Mouse (Mus musculus) MN1 (cell line): ENCODE results near the gene Gm1043.

Experiments used
- DNase-seq: peaks from one replicate; pipeline ENCODE4 v3.0.0-alpha.2; 2016; ENCODE audit warnings: low spot score

Gene Gm1043

DNA sequence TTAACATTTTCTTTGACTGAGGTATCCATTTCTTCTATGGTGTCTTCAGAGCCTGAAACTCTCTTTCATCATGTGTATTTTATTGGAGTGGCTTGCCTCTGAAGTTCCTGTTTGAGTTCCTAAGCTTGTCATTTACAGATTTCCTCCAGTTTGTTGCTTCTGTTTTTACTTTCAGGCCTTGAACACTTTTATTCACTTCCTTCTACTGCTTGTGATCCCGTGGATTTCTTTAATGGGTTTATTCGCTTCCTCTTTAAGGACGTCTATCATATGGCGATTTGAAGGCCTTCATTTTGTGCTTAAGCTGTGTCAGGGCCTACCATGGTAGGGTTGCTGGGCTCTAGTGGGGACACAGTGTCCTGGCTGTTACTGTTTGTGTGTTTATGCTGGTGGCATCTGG is 11.5 kb upstream of the Gm1043 start:
- no peak for DNase-seq

DNA sequence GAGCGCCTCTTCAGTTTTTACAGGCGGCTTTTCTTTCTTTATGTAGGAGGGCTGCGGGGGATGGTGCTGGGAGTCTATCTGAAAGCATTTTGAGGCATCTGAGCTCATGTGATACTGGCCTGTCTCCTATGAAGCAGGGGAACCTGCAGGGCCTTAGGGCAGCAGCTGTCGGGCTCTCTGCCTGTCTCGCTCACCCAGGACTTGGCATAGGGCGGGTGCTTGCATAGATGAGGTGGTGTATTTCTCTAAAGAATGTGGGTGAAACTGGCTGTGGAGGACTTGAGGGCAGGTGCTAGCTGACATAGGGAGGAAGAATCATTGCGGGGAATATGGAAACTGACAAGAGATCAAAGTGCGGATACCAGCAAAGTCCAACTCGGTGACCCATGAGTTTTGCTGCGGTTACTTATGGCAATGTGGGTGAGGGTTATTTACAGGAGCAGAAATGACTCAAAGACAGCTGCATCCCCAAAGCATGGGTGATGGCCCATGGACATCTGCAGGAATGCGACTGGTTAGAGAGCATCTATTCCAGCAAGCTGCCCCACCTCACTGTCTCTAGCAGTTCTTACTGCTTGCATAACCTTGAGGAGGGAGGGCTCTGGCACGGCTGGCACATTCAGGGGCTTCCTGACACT is 8.4 kb upstream of the Gm1043 start:
- no peak for DNase-seq

DNA sequence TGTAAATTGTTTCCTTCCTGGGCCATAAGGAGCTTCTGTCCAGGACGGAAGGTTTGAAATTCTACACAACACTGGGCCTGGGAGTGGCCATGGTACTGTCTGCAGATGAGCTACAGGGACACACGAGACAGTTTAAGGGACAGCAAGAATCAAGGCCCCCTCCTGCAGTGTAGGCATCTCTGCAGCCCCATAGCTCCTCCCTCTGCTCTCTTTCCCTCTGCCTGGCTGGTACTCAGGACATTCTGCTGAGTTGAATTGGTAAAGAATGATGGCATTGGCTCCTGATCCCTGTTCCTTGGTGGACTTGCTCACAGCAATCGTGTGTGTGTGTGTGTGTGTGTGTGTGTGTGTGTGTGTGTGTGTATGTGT is 7.9 kb upstream of the Gm1043 start:
- no peak for DNase-seq

DNA sequence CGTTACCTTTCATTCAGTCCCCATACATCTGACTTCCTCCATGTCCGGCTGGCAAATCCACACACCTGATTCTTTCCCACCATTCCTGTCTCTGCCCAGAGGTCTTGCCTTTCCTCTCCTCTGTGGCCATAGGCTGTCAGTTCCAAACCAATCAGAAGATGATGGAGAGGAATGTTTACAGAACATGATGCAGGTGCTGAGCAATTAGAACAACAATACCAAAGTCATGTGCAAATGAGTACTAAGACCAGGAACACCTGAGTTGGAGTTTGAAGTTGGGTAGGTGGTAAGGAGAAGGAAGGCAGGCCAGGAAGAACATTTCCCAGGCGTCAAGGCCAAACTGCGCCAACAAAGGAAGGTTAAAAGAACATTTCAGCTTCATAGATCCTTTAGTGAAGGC is 5.7 kb upstream of the Gm1043 start:
- DNase-seq: no peak

DNA sequence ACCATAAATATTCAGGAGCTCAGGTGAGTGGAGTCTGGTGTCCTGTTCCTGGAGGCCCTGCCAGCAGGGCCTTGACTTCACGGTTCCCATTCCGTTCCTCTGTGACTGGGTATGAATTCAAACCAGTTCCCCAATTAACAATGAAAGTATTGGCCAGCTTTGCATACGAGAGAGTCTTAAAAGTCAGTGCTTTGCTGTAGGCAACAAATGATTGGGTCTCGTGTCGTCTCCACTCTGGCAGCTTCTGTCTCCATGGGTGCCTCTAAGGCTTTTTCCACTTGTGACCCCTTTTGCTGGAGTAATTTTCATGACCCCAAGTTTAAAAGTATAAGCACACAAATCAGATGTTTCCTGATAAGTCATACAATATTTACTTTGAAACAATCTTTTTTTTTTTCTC is 4.6 kb upstream of the Gm1043 start:
- DNase-seq: no peak

DNA sequence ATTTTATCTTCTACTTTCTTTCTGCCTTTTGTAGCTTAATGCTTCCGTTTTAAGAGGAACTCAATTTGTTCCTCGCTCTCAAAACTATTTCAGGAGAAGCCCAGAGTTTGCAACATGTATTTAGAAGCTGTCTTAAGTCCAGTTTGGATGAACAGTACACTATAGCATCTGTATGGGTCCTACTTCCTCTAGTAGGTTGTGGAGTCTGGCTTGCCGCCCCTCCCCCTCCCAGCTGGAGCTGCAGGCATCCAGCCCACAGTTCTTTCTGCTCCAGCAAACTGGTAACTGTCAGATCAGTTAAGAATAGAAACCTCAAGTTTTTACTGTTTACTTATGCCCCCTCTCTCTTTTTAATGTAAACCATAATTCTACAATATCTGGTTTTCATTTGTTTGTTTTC is 2.8 kb upstream of the Gm1043 start:
- peak; percentile 45 for DNase-seq

DNA sequence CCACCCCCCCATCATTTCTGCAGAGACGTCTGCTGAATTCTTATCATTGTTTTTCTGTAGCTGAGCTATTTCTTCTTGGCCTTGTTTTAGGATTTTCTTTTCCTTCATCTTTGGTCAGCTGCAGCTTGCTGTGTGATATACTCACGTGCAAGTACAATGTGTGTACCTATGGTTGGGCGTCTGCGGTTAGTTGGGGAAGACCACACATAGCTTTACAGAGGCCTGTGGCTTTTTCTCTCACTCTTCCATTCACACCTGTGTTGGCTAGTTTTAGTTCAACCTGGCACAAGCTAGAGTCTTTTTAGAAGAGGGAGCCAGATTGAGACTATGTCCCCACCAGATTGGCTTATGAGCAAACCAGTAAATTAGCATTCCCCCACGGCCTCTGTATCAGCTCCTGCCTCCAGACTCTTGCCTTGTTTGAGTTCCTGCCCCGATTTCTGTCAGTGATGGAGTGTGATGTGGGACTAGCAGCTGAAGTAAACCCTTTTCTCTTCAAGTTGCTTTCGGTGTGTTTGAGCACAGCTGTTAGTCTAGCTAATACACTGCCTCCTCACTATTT is 1.9 kb upstream of the Gm1043 start:
- no peak for DNase-seq

DNA sequence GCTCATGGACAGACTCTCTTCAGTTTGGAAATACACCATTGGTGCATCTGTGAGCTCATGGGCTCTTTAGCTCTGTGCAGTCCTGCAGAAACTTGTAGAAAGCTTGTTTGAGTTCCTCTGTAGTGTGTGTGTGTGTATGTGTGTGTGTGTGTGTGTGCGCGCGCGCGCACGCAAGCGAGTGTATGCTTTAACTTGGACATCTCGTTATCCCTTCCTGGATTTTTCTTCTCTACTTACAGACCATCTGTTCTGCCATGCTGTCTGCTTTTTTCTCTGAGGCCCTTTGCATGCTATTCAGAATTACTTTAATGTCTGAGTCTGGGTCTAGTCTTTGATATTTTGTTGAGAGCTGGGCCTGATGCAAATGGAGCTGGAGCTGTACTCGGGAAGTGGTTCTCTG is 1.3 kb upstream of the Gm1043 start:
- no peak for DNase-seq

DNA sequence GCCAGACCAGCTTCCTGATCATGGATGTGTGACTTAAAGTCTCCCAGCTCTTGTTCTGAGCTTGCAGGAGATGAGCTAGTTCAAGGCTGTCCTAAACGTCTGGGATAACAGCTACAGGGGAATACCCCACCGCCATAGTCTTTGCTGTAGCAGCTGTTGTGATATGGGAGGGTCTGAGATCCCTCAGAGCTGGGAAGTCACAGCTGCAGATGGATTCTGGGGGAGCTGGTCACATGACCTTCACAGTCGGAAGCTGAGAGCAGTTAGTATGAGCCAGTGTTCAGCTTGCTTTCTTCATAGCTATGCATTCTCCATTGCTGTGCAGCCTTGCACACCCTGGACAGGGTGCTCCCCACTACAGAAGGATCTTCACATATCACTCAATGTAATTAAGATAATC is 748 bp downstream of the Gm1043 start:
- no peak for DNase-seq

DNA sequence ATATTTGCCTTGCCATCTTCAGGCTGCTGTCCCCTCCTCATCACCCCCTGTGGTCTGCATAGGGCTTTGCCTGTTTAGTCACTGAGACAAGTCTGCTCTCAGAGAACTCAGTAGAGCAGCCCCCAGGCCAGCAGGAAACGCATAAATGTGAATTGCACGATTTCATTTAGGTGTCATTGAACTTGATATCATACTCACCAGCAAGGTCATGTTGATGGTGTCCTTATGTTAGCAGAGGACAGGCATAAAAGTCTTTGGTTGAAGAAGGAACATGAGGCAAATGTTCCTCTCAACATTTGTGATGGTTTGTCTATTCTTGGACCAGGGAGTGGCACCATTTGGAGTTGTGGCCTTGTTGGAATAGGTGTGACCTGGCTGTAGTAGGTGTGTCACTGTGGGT is 2.6 kb downstream of the Gm1043 start:
- no peak for DNase-seq

DNA sequence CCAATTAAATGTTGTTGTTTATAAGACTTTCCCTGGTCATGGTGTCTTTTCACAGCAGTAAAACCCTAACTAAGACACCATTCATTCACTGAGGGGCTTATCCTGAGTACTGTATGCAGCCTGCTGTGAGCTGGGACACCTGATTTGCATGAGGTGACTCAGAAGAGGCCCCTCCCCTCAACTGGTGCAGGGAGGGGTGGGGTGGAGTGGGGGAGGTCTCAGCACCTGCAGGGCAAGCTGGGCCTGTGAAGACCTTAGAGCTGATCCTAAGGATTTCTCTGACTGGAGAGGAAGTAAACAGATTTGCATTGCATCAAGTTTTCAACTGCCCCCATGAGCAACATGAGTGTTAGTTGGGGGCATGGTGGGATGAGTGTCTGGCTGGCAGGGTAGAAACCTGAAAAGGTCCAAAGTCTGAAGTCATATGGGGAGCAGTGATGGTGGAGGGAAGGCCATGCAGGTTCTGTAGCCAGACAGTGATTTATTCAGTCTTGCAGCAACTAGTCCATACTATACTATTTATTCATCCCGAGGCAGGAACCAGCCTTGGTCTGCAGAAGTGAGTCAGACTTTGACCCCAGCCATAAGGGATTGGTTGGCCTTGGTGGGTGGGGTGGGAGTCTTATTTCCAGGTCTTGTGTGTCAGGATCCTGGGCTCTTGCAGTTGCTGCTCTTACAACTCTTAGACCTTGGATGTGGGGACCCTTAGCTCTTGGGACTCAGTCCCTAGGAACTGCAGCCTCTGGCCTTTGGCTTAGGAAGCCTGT is 3.4 kb downstream of the Gm1043 start:
- DNase-seq: no peak

DNA sequence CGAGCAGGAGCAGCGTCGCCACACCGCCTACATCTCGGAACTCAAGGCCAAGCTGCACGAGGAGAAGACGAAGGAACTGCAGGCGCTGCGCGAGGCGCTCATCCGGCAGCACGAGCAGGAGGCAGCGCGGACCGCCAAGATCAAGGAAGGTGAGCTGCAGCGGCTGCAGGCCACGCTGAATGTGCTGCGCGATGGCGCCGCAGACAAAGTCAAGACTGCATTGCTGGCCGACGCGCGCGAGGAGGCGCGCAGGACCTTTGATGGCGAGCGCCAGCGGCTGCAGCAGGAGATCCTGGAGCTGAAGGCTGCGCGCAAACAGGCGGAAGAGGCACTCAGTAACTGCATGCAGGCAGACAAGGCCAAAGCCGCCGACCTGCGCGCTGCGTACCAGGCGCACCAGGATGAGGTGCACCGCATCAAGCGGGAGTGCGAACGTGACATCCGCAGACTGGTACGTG is 6.0 kb downstream of the Gm1043 start:
- DNase-seq: no peak

DNA sequence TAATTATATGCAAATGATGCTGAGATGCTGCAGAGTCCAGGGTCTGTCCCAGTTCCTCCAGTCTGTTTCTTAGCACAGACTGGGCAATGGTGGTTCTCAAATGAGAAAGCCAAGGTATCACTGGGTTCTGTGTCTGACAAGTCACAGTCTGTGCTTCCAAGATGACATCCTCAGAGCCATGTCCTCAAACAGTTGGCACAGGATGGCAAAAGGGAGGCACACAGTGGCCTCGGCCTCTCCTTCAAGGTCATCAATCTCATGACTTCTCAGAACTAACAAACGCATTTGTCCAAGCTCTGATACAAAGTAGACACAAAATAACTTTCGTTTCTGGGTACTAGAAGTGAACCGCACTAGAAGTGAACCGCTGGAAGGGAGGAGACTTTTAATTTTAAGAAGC is 9.8 kb downstream of the Gm1043 start:
- no peak for DNase-seq

DNA sequence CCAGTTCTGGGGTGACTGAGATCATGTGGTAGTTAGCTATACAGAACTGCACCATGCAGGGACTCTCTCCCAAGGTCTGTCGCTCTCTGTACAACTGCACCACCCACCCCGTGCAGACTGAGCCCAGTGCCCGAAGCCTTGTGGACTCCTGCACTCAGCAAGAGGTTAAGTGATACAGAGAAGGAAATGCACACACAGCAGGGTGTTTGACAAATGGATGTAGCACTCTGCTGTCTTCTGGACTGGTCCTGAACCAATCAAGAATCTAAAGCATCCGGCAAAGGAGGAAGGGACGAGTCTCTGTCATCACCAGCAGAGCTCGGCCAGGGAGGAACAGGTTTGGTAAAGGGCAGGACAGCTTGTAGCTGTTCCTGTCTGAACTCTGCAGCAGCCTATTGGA is 12.4 kb downstream of the Gm1043 start:
- DNase-seq: no peak

DNA sequence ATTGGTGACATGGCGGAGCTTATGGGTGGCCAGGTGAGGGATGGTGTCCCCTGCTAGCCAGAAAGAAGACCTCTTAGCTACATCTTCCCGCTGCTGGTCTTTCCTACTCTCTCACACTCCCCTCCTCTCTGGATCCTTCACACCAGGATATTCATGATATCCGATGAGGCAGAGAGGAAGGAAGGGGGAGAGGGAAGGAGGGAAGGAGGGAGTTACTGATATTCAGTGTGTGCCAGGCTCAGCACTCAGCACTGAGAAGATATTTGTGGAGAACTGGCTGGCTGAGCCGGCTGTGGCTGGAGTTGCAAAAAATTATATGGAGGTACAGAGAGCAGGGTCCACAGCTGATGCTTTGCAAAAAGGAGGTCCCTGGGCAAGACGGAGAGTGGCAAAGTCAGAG is 15.6 kb downstream of the Gm1043 start:
- DNase-seq: no peak

DNA sequence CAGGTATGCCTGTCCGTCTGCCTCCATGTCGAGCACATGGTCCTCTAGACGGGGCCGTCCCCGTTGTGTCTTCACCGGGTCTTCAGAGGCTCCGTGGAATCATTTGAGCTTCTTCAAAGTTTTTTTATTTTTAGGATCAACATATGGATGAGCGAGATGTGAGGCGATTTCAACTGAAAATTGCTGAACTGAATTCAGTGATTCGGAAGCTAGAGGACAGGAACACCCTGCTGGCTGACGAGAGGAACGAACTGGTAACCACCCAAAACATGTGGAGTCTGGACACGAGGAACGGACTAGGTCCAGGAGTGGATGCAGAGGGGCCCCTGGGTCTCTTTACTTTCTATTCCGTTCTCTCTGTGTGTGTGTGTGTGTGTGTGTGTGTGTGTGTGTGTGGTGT is 16.5 kb downstream of the Gm1043 start:
- no peak for DNase-seq

DNA sequence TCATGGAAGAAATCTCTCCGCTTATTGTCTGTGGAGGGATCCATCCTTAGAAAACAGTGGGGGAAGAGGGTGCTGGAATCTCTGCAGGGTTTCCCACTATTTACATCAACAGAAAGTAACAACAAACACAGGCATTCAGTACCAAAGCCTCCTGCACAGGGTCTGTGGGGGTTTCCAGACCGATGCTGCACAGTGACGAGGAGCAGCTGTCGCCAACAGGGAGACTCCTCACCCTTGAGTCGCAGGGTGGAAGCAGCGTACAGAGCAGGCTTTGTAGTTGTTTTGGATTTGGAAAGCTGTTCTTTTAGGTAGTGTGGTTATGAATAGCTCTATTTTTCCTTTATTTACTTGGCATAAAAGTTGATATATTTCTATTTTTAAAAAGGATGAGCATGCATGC is 16.9 kb downstream of the Gm1043 start:
- DNase-seq: no peak

DNA sequence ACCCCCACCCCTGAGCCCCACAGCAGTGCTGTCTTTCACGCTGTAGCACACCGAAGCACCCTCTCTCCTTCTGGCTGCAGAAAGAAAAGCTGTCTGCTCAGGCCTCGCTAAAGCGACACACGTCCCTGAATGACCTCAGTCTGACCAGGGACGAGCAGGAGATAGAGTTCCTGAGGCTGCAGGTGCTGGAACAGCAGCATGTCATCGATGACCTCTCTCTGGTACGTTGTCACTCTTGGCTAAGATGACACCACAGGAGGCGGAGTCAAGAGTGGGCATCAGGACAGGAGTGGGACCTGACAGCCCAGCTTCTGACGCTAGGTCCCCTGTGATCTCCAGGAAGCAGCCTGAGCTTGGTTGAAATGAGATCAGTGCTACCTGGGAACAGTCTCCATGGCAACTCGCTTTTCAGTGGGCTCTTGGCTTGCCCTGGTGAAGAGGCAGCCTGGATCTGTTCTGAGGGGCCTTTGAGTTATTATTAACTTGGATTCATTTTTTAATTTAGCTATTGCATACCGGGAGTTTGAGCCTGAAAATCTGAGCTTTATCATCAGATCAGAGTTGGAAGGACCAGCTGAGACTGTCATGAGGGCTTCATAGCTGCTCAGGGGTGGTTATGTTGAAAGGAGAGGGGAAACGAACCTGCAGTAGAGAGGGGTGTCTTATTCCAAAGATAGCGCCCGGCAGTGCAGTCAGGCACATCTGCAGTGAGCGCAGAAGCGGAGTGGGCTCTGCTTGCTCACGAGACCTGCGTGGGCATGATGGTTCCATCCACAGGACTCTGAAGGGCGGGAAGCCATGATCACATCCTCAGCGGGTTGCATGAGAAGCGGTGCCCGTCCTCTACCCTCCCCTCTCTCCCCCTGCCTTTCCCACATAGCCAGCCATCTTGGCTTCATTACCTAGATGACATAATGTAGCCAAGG is 20.6 kb downstream of the Gm1043 start:
- no peak for DNase-seq

DNA sequence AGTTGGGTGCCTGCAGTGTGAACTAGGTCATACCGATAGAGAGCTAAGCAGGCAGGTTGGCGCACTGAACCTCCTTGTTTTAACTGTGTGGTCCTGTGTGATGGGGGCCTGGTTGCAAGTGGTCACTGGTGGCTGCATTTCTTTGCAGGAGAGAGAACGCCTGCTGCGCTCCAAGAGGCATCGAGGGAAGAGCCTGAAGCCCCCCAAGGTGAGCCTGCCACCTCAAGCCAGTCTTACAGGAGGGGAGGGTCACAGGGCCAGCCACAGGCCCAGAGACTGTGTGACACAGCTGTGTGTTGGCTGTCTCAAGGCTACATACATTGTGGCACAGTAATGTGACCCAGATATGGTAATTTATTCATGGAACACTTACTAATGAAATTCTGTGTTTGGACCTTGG is 21.9 kb downstream of the Gm1043 start:
- no peak for DNase-seq

DNA sequence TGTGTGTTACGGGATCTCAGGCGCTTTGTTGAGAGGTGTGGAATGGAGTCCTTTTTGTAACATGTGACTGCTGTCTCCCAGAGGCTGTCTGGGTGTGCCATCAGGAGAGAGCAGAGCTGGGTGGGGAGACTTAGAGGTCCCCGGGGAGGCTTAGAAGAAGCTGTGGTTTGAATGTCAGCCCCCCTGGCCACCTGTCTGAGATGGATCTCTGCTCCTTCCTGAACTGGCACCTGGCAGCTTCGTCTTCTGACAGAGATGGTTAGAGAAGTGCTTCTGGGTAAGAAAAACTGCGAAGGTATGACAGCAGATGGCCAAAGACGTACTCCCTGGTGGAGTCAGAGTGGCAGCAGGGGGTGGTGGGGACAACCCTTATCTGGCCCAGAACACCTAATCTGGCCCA is 22.4 kb downstream of the Gm1043 start:
- no peak for DNase-seq

DNA sequence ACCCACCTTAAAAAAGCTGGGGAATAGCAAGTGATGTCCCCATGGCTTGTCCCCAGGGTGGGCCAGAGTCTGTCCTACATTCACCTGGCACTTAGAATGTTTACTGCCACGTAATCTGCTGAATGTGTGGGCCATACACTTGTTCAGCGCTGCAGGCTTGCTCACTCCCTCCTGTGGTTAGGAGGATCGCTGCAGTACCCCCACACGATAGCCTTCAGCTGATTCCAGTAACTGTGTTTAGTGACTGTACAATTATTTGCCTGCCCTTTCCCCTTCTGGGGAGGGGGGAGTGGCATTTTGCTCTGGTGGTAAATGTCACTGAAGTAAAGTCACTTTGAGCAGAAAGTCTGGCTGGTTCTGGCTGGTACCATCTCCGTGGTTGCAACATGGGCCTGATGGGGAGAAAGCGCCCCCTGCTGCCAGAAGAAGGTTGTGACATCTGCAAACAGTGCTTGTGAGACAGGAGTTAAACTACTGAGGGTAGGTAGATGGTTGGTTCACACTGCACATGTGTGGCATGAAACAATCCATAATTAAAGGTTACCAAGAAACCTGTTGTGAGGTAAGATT is 24.2 kb downstream of the Gm1043 start:
- DNase-seq: peak; percentile 71

DNA sequence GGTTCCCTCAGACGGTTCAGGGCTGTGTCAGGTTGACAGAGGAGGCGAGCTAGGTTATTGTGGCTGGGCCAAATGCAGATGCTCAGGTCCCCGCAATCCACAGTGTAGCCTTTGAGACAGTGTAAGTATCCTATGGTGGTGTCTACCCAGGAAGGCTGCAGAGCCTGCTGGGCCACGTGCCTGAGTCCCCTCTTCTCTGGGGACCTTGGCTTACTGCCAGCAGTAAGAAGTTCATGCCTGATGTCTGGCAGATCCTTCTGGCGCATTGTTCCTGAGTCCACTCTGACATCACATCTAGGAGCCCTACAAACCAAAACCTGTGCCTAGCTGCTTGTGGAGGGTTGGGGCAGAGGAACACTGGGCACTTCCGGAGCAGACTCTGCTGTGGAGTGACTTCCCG is 27.2 kb downstream of the Gm1043 start:
- no peak for DNase-seq
